Mouse (Mus musculus): Measurements from ENCODE around the gene Vamp1. TPM values are rescaled to one million over a fixed set of nuclear protein-coding genes. Genes with fewer than 3 reads are reported as not detected.
A peak's percentile ranks its signal among the peaks of the same experiment; 100 is the strongest.

Vamp1 gene
- polyA plus RNA-seq (2012; ENCODE audit: insufficient read depth, insufficient read length, low replicate concordance, missing spikeins): 312 and 918 TPM in 2 replicates

DNA sequence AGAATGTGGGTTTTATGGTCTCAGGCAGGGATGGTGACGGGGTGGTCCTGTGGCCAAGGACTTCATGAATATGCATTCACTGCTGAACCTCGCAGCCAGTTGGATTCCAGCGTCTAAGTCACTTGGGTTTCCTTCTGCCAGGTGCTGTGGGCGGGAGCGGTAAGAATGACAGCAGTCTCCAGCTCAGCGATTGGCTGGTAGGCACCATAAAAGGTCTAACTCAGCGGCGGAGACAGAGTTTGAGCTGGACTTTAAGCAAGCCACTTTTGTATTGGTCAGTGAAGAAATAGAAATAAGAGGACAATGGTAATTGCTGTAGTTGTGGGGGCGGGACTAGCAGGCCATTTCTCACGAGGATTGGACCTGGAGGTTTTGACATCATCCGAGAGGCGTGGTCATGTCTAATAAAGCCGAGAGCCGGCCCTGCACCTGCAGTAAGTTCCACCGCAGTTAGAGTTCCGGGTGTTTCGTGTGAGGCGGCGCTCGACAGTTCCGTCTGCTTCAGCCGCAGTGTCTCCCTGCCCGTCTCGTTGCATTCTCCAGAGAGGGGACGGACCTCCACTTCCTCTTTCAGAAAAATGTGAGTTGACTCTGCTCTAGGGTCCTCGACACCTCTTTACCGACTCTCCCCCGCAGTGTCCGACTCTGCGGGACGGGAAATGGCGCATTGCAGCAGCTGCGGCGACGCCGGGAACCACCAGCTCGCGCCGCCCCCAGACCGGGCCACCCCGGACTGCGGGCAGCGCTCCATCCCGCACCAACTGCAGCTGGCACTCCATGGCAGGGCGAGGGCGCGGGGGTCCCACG is at the start of gene Vamp1:
Gene Vamp1, plus strand, starts transcription at position 404 of the 807 bp plus-strand sequence.
- WGBS: under 1% methylated on average over 48 of the region's 48 CpGs
- Histone ChIP-seq H3K4me1 (ENCODE audit: control insufficient read depth, insufficient read depth, low read length) (no peaks in the 10 kb centered on the region), H3K27ac (ENCODE audit: insufficient read depth, low read depth, low read length) (peak within 1 kb of the TSS; percentile 88), H3K4me3 (ENCODE audit: insufficient read depth, low read depth, low read length) (peak within 1 kb of the TSS; percentile 96)
- no peak for TF ChIP-seq CTCF (IDR thresholded peaks at IDR 0.05; ENCODE audit: insufficient read depth, low read depth, low read length)
- TF ChIP-seq POLR2A (IDR thresholded peaks at IDR 0.05; ENCODE audit: insufficient read depth, low read depth, low read length): peak; percentile 90

DNA sequence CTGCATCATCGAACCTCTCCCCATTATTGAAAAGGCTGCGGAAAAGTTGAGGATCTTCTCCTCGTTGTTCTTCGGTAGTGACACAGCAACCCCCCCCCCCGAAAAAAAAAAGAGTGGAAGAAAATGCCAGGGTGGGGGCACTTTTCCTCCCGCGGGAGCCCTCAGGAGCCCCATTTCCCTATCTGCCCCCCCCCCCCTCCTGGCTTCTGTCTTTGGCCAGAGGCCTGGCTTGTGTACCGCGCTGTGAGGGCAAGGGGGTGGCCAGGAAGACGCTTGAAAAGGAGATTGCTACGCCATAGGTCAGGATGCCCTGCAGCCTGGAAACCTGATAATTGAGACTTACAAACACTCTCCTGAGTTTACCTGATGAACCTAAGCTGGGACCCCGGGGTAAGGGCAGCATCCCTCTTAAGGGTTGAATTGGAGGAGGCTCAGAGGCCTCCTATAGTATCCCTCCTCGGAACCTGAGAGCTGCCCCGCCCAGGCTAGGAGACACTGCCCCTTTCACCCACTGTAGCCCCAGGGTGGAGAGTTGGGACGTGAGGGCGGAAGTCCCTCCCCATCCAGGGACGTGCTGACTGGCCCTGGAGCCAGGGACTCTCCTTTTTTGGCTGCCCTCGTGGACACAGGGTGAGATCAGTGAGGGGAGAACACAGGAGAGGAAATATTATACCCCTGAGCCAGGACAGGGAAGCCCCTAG is 49.1 kb upstream of the Vamp1 start, which contains the start of gene Gapdh:
Gene Gapdh, minus strand, starts transcription at position 417 of the 701 bp plus-strand sequence.
- TF ChIP-seq CTCF (IDR thresholded peaks at IDR 0.05; ENCODE audit: insufficient read depth, low read depth, low read length) (no peak), POLR2A (IDR thresholded peaks at IDR 0.05; ENCODE audit: insufficient read depth, low read depth, low read length) (no peak)
- Histone ChIP-seq H3K4me3 (ENCODE audit: insufficient read depth, low read depth, low read length) (peak within 1 kb of the TSS; percentile 65), H3K27ac (ENCODE audit: insufficient read depth, low read depth, low read length) (peak within 1 kb of the TSS; percentile 88), H3K4me1 (ENCODE audit: control insufficient read depth, insufficient read depth, low read length) (peaks cover 41% of the 10 kb centered on the region)
- 1% methylated on average over 17 of the region's 18 CpGs for WGBS

DNA sequence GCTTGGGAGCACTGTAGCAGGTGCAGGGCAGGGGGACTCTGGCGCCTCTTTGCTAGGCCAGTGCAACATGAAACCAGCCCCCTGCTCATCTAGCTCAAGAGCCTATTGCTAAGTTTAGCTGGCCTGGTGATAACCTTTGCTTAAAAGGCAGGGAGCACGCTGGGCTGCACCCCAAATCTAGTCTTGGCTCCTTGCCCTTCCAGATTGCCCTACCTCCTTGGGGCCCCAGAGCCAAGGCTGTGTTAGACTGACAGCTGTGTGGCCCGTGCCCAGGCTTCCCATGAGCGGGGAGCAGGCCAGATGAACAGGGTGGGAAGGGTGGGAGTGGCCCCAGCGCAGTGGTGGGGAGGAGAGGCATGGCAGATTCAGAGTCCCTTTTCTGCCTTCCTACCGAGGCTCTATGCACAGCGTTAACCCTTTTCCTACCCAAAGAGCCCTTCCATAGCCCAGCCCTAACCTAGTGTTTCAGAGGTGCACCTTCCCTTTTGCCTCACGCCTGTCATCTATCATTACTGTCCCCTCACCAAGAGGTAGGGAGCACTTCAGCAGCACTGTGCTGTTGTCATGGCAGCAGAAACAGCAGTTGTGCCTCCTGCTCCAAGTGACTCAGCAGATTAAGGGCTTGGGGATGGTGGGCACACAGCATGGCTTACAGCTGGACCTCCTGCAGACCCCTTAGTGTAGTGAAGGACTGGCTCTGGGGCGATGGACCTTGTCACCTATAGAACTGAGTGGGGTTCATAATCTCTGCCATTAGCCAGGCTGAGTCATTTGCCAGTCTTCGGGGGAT is 48.3 kb upstream of the Vamp1 start:
- Histone ChIP-seq H3K4me1 (ENCODE audit: control insufficient read depth, insufficient read depth, low read length) (peaks cover 37% of the 10 kb centered on the region), H3K27ac (ENCODE audit: insufficient read depth, low read depth, low read length) (peak overlapping the region; percentile 82), H3K4me3 (ENCODE audit: insufficient read depth, low read depth, low read length) (peak overlapping the region; percentile 65)
- 14% methylated on average over 10 of the region's 10 CpGs for WGBS
- TF ChIP-seq CTCF (IDR thresholded peaks at IDR 0.05; ENCODE audit: insufficient read depth, low read depth, low read length) (no peak), POLR2A (IDR thresholded peaks at IDR 0.05; ENCODE audit: insufficient read depth, low read depth, low read length) (no peak)

GRCm38 (mm10) chr6:125168086-125168485 is 47.3 kb upstream of the Vamp1 start:
- H3K4me1 ChIP-seq (ENCODE audit: control insufficient read depth, insufficient read depth, low read length): peaks cover 33% of the 10 kb centered on the region
- H3K27ac ChIP-seq (ENCODE audit: insufficient read depth, low read depth, low read length): peak overlapping the region; percentile 82
- no peak overlapping the region for H3K4me3 ChIP-seq (ENCODE audit: insufficient read depth, low read depth, low read length)
- no peak for TF ChIP-seq CTCF (IDR thresholded peaks at IDR 0.05; ENCODE audit: insufficient read depth, low read depth, low read length)
- TF ChIP-seq POLR2A (IDR thresholded peaks at IDR 0.05; ENCODE audit: insufficient read depth, low read depth, low read length): no peak
- WGBS: 62% methylated on average over 14 of the region's 14 CpGs

DNA sequence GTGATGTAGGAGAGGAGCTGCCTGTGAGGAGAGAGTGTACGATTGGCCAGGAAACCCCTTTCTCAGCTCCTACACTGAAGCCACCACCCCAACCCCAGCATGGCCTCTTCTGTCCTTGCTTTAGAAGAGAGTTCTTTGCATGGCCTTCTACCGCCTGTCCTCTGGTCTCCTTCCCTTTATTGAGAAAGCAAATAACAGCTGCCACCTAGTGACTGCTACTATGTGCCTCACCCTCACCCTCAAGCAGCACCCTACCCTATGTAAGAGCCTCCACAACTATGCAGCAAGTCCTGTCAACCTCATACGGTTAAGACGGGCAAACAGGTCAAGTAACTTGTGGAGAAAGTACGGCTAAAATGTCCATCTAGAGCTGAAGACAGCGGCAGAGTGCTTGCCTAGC is 45.2 kb upstream of the Vamp1 start:
- no peak overlapping the region for H3K27ac ChIP-seq (ENCODE audit: insufficient read depth, low read depth, low read length)
- H3K4me3 ChIP-seq (ENCODE audit: insufficient read depth, low read depth, low read length): no peak overlapping the region
- peaks cover 27% of the 10 kb centered on the region for H3K4me1 ChIP-seq (ENCODE audit: control insufficient read depth, insufficient read depth, low read length)
- TF ChIP-seq CTCF (IDR thresholded peaks at IDR 0.05; ENCODE audit: insufficient read depth, low read depth, low read length) (no peak), POLR2A (IDR thresholded peaks at IDR 0.05; ENCODE audit: insufficient read depth, low read depth, low read length) (no peak)
- WGBS: 85% methylated on average over 6 of the region's 6 CpGs

GRCm38 (mm10) chr6:125172474-125172873 is 42.9 kb upstream of the Vamp1 start:
- H3K27ac ChIP-seq (ENCODE audit: insufficient read depth, low read depth, low read length): no peak overlapping the region
- H3K4me1 ChIP-seq (ENCODE audit: control insufficient read depth, insufficient read depth, low read length): peaks cover 13% of the 10 kb centered on the region
- TF ChIP-seq POLR2A (IDR thresholded peaks at IDR 0.05; ENCODE audit: insufficient read depth, low read depth, low read length): no peak
- no peak for TF ChIP-seq CTCF (IDR thresholded peaks at IDR 0.05; ENCODE audit: insufficient read depth, low read depth, low read length)
- WGBS: 86% methylated on average over 2 of the region's 2 CpGs
- no peak overlapping the region for H3K4me3 ChIP-seq (ENCODE audit: insufficient read depth, low read depth, low read length)

DNA sequence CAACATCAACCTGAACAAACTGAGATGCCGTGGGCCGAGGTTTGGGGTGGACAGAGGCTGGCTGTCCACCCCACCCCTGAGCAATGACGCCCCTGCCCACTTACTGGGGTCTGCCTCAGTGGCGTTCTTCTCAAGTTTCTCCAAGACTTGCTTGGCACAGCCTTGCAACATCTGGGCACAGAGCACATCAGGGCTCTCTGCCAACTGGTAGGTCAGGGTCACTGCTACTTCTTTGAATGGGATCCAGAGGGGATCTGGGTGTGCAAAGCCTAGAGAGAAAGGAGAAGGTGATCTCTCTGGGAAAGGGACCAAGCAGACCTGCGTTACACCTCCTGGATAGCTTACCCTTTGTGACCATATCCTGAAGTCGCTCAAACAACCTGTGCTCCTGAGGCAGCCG is 42.1 kb upstream of the Vamp1 start:
- no peak for TF ChIP-seq CTCF (IDR thresholded peaks at IDR 0.05; ENCODE audit: insufficient read depth, low read depth, low read length)
- no peak for TF ChIP-seq POLR2A (IDR thresholded peaks at IDR 0.05; ENCODE audit: insufficient read depth, low read depth, low read length)
- H3K27ac ChIP-seq (ENCODE audit: insufficient read depth, low read depth, low read length): no peak overlapping the region
- H3K4me3 ChIP-seq (ENCODE audit: insufficient read depth, low read depth, low read length): no peak overlapping the region
- peaks cover 5% of the 10 kb centered on the region; the same call in 1 of the 2 replicates for H3K4me1 ChIP-seq (ENCODE audit: control insufficient read depth, insufficient read depth, low read length)
- WGBS: 92% methylated on average over 7 of the region's 7 CpGs

GRCm38 (mm10) chr6:125175469-125175868 is 39.9 kb upstream of the Vamp1 start:
- Histone ChIP-seq H3K4me3 (ENCODE audit: insufficient read depth, low read depth, low read length) (no peak overlapping the region), H3K27ac (ENCODE audit: insufficient read depth, low read depth, low read length) (no peak overlapping the region), H3K4me1 (ENCODE audit: control insufficient read depth, insufficient read depth, low read length) (no peaks in the 10 kb centered on the region)
- WGBS: 88% methylated on average over 5 of the region's 5 CpGs
- TF ChIP-seq CTCF (IDR thresholded peaks at IDR 0.05; ENCODE audit: insufficient read depth, low read depth, low read length) (no peak), POLR2A (IDR thresholded peaks at IDR 0.05; ENCODE audit: insufficient read depth, low read depth, low read length) (no peak)

All from olfactory bulb, adult 2 months (tissue).